Mouse (Mus musculus) erythroblast, embryonic 14.5 days (primary cell): ENCODE data around the gene Robo4.

ENCODE experiments used
- GATA1 ChIP-seq: IDR thresholded peaks from 2 replicates; pipeline ENCODE4 v1.6.1; 2012; ENCODE audit warnings: low read length, inconsistent platforms, mixed read lengths
- TAL1 ChIP-seq: IDR thresholded peaks from 3 replicates; pipeline ENCODE4 v1.6.1; 2012; ENCODE audit warnings: low read length, inconsistent platforms, mixed read lengths

DNA sequence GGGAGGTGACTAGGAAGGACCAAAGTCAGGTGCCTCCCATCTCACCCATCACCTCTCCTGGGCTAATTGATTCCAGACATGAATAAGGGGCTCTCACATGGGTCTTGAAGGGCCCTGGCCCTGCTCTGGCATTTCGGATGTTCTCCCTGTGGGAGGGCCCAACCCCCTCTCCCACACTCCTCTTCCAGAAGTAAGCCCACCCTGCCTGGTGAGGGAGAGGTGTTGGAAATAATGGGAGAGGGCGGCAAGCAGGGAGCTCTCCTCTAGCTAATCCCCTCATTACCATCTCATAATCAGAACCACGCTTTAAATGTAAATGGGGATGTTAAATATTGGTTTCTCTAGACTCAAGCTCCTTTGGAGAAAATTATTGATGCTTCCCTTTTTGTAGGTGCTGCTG is 53.3 kb downstream of the Robo4 start:
- no peak for TF ChIP-seq GATA1
- no peak for TF ChIP-seq TAL1
